Mouse (Mus musculus) spleen, postnatal 10 days (tissue): ENCODE measurements at regions not wholly inside any gene's neighbourhood (a gene's known extent, or its start where the extent isn't known, plus 50 kb on each side); places are given as distances from the start of the nearest gene placed in this dataset.

Experiments used
- DNase-seq, 2 experiments: peaks; one replicate each; pipeline ENCODE4 v3.0.0; 2021 to 2022; ENCODE audit warnings: low spot score in 2 of 2

DNA sequence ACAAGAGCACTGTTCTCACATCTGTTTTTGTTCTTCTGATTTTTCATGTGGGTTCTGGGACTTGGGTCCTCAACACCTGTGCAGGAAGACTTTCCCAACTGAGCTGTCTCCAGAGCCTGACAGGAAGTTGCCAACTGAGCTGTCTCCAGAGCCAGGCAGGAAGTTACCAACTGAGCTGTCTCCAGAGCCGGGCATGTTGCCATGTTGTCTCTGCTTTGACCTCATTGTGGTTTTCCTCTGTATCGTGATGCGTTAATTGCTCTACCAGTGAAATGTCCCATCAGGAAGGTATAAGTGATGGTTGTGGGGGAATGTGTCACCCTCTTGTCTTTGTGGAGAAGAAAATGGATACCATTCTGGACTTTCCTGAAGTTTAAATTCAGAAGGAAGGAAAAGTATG is 54.4 kb upstream of the Olfm4 start:
- DNase-seq: no peak

DNA sequence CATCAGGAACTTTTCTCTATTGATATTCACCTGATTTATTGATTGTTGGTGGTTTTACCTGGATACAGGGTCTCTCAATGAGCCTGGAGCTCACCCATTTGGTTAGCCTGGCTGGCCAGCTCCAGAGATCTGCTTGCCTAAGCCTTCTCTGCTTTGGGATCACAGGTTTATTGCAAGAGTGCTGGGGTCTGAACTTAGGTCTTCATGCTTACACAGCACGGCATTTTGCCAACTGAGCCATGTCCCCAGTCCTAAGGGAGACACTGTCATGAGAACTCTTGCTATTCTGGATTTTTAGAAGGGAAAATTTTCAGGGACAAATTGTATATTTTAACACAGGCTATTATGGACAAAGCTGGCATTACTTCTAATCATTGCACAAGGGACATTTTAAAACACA is 56.7 kb upstream of the Olfm4 start:
- no peak for DNase-seq

DNA sequence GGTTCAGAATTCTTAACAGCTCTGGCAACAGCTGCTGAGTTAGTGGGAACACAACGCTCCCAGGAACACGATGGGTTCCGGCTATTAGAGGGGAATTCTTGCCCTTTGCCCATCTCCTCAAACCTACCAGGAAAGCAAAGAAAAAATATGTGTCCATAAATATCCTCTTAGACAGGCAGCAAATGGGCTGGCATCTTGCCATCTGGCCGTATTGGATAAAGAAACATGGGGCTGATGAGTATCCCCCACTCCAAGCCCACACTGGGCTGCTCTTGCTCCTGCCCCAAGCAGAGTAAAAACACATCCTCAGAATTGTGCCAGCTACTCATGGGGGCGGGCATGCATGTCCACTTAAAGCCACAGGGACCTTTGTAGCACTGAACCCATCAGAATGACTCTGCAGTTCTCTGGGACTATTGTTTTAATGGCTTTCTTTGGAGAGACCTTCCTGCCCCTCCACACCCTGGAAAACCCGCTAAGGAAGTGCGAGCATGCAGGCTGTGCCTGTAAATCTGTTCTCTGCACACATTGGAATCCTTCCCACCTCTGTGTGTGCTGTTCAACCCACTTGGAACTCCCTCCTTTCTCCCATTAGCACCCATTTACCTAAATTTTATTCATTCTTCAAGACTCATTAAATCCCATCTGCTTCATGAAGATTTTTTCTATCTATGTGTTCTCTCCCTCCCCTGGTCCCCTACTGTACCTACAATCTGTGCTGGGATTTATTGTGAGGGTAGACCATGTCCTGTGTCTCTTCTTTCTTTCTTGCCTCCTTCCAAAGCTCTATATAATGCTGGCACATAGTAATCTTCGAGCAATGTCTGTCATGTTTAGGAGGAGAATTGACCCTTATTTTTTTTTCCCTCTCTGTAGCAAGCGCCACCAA is 66.7 kb upstream of the Olfm4 start:
- no peak for DNase-seq

DNA sequence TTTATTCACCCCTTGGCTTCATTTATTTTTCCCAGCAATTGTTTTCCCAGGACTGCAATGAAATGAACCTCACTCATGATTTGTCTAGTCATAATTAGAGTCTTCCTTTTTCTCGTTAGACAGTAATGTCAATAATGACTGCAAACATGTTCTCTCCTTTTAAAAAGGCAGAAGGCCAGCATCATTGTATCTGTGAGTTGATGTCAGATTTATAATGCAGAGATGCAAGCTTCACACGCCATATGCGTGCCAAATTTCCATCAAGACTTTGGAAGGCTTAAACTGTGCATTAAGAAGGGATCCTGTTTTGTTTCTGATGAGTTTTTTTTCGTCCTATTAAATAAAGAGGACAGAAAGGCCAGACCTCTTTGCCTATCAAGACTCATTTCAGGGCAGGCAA is 68.9 kb upstream of the Olfm4 start:
- DNase-seq: no peak

DNA sequence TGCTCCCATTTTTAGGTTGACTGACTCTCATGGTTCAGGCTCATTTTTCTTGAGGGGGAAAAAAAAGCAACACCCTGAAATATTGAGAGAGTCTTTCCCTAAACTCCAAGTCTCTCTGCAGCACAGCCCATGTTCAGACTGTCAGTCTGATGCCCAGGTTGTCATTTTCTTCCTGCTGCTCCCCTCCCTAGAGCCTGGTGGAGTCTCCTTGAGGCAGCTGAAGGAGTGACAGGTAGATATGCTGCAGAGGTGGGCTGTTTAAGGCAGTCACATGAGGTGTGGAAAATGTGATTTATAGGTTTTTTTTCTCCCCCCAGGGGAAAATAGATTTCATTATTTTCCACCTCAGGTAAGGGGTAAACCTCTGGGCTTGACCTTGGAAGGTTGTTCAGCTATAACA is 70.6 kb upstream of the Olfm4 start:
- no peak for DNase-seq

DNA sequence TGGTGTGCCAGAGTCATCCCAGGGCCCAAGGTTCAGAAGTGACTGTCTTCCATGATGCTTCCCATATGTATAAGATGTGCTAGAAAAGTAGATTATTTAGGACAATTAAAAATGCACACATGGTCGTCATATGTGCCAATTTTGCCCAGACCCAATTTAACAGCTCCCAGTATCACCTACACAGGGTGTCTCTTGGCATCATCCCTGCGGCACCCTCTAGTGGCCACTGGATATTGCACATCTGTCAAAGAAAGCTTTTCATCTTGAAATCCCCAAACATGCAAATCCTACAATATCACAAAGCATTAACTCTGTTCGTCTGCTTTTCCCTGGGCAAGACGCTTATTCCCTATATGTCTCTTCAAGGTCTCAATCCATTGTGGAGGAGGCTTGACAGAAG is 71.3 kb upstream of the Olfm4 start:
- DNase-seq: peak in 1 of 2 experiments; percentile 15

DNA sequence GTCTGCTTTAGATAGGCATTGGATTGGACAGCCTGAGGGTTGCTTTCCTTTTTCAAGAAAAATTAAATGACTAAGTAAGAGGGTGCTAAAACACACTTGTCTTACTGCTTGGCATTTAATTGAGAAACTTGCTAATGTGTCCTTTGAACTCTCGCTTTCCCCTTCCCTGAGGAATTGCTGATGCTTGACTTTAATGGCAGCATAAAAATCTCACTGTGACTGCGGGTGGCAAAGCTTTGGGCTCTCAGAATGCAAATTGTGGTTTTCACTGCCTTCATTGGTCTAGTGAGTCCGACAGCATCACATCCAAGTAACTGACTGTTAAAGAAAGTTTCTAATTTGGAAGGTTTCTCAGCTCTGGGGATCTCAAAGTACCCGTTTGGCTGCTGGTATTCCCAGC is 76.1 kb upstream of the Olfm4 start:
- DNase-seq: no peak

DNA sequence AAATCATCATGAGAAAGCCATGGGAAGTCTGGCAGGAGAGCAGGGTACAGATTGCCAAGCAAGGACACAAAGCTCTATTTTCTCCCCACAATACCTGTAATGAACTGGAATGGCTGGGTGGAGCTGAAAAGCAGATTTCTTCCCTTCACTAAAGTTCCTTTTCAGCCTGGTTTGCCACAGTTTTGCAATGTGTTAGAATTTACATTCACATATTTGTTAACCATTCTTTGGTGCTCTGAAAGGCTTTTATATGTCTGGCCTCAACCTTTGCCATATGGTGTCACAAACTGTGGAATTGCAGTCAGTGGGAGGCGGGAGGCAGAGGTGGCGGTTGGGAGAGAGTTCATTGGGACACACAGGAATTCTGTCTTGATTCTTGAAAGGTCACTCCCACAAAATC is 78.3 kb upstream of the Olfm4 start:
- DNase-seq: no peak

DNA sequence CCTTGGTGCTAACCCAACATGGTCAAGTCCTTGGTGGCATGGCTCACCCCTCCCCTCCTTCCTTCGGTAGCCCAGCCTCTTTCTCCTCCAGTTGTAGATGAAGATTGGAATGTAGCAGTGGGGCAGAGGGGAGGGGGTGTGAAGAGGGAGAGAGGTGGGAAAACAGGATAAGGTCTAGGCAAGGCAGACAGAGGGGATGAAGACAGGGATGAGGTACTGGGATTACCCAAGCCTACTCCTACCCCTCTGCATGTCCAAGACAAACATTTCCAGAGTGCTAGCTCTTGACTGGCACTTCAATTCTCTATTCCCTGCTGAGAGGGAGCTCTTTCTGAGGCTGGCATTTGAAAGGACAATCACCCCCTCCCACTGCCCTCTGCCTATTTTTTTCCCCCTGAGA is 81.5 kb upstream of the Olfm4 start:
- no peak for DNase-seq

DNA sequence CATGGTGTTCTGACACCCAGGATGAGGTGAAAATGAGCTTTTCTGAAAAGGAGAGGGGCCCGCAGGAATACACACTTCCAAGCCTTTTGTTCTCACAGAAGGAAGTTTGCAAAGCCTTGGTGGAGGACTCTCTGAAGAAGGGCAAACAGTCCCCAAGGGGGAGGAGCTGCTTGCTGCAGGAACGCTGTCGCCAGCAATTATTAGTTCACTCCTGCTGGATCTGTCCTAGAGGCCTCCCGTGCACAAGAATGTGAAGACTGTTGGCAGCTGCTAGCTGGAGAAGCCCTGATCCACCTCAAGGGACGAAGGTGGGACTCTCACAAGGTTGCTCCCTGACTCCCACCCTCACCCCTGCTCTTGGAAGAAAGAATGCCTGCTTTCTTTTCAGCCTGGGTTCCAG is 85.6 kb upstream of the Olfm4 start:
- no peak for DNase-seq

DNA sequence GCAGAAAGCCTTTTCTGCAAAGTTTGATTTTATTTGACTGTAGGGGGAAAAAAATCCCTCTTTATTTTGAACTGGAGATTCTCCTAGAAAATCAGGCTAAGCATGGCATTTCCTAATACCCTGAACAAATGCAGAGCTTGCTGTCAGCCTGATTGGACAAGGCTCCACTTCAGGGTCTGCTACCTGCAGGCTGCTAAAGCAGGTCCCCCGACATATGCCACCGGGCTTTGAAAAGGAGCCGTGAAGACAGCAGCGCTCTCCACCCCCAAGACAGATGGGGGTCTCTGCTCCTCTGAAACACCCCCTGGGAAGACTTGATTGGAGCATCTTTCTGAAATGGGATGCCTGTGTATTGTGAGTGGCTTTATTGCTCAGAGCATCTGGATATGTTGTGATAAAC is 90.6 kb upstream of the Olfm4 start:
- DNase-seq: no peak

DNA sequence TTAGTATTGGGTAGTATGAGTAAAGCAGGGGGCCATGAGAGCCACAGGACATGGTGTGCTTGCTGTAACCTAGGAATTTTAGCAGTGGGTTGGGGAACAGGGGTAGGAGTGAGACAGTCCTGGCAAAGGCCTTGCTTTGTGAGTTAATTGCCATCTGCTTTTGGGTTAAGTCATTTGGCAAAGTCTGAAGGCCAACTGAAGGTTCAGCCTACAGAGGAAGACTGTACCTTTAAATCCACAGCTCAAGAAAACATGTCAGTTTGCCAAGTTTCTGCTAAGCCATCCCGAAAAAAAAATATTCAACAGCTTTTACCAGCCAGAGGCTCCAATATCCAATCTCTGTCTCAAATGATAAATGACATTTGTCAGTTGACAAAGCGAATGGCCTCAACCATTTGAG is 93.2 kb upstream of the Olfm4 start:
- no peak for DNase-seq

DNA sequence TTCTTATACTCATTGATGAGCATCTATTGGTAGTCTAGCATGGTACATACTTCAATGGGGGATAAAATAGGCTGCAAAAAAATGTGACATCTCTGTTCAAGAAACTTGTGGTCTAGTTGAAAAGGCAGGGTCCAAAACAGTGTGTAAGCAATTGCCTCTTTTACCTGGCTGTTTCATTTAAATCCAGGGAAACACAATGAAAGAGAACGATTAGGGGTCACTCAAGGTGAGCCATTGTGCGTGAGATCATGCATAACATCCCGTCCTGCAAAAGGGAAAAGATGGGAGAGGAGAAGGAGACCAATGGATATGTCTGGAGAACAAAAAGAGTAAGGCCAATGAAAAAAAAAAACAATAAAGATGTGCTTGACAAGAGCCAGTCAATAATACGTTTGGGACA is 93.6 kb upstream of the Olfm4 start:
- DNase-seq: no peak

DNA sequence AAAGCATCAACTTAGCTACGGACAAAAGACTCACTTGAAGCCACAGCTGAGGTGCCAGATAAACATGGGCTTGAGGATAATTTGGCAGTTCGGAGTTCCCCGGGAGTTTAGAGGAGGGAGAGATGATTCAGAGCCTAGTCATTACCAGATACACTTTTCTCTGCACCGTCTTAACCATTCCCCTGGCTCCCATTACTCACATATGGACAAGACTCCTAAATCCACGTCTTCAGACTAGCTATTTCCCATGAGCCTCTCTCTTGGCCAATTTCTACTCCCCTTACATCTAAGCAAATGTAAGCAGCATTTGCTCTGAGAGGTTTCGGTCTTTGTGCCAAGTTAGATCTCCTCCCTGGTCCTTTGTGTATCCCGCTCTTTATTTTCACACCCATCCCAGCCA is 100.4 kb upstream of the Olfm4 start:
- no peak for DNase-seq

DNA sequence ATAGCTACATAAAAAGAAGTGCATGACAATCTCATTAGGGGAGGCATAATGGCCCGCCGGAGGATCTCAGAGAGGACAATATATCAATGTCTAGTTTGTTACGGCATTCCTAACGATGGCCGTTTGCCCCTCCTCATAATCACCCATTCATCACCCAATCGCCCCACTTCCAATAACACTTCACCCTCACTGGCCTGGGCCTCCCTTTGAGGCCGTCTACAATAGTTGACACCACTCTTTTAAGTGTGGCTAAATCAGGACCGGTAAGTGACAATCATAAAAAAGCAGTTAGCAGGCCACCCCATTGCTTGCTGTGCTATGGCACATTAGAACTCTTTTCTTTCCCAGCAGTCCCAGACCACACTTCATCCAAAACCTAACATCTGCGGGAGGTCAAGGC is 102.2 kb upstream of the Olfm4 start:
- DNase-seq: no peak

DNA sequence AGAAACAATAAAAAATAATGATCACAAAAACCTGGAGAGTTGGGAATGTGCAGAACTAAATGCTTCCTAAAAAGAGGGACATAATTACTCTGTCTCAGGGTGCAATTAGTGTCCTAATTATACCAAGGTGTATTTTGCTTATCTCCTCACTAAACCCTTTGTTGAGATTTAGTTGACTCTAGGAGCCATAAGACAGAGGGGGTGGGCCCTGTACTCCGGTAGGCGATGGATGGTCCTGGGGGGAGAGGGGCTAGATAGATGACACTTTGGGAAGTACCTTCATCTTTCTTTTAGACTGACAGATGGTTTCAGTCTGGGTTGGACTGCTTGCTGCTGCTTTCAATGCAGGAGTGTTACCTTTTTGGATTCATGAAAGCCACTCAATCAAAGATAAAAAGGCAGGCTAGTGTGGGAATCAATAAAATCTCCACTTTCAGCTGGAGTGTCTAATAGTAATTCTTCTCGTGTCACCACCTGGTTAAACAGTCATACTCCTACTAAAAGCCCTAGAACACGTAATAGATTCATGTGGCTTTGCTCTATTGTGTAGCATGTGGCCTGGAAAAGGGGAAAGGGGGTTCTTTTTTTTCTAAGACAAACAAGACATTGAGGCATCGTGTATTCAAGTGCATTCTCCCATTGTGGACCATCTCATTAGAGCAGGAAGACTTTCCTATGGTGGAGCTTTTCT is 103.7 kb upstream of the Olfm4 start:
- DNase-seq: no peak

DNA sequence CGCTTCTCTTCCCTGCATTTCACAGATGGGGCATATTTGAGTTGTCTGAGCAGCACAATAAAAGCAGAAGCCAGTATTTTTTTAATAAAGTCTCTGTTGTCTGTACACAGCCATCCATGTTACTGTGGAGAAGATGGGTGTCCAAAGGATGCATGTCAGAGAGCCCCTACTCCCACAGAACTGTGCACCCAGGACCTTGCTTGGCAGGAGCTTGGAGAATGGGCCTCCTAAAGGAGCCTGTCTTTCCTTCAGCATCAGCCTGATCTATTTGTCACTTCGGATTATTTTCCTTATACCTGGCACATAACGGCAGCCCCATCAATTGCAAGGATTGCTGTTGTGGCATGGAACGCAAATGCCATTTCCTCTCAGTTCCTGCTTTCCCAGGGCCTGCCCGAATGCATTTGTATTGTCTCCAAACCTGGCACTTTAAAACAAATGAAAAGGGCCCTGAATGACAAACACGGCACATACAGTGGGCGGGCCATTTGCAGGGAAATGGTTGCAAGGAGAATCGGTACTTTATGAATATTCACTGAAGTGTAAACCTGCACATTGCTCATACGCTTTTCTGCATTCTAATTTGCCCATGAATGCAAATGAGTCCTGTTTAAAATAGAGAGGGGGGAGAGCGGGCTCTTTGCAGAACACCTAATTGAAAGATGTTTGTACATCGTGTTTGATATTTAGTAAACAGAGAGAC is 104.4 kb upstream of the Olfm4 start:
- DNase-seq: no peak

DNA sequence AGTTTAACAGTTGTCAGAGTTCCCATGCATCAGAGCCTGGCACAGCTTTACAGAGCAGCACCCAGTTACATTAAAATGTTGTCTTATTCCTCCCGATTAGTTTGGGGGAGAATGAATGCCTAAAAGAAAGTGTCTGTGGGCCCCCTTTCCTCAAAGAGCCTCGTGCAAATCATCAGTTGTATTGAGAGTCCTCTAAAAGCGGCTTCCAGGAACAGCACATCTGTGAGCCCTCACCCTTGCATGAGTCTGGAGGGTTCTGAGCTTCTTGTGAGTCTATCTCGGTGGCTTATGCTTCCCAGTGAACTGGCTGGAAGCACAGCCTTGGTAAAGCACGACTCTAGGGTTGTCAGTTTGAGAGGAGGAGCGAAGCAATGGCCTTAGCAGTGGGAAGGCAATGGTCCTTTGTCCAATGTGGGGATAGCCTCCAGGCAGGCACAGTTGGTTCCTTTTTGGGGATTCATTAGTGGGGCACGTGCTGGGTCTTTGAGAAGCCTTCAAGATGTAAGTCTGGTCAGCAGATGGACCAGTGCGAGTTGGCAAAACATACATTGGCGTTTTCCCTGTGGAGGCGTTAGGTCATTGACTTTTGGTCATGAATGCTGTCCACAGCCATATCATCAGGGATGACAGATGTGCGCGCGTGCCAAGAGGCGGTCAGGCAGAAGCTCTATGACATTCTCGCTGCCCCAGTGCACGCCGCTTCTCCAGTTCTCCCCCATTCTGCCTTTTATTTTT is 105.4 kb upstream of the Olfm4 start:
- DNase-seq: no peak

DNA sequence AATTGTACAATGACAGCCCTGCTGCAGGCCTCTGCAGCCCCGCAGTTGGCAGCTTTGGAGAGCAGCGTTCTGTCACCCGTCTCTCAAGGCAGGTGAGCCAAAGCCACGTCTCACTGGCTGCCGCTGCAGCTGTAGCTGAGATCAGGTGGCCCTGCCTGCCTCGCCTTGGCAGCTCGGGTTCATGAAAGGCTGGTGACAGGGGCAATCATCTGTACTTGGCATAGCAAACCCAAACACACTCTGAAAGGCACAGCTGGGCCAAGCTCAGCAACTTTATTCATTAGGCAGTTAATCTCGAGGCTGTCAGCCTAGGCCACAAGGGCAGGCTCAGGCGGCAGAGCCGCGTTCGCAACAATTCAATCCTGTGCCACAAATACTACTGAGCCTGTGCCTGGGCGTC is 102.0 kb upstream of the Pcdh8 start:
- no peak for DNase-seq

DNA sequence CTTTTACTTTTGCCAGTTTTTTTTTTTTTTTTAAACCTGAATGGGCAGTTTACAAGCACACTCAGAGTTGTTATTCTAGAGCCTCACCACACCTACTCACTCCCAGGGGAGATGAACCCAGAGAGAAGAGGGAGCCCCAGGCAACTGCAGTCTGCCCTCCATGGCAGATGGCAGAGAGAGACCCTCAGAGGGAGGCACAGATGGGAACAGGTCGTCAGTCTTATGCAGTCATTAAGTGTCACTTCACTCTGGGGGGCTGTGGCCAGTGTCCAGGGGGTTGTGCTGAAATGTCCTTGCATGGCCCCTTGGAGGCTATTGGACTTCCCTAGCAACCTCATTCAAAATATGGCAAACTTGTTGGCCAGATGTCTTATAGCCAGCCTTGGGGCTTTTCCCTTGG is 101.3 kb upstream of the Pcdh8 start:
- DNase-seq: no peak

DNA sequence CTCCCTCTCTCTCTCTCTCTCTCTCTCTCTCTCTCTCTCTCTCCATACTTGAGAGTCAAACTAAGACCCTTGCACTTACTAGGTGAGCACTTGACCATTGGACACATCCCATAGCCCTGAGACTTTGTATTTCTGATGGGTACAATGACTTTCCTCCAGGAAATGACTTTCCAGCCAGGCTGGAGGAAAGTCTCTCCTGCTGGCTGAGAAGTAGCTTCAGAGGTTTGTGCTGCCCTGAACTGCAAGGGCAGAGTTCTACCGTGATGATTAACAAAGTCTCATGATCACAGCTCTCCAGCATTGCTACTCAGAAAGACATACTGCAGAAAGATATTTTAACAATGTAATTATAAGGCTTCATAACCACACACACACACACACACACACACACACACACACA is 98.2 kb upstream of the Pcdh8 start:
- DNase-seq: no peak

DNA sequence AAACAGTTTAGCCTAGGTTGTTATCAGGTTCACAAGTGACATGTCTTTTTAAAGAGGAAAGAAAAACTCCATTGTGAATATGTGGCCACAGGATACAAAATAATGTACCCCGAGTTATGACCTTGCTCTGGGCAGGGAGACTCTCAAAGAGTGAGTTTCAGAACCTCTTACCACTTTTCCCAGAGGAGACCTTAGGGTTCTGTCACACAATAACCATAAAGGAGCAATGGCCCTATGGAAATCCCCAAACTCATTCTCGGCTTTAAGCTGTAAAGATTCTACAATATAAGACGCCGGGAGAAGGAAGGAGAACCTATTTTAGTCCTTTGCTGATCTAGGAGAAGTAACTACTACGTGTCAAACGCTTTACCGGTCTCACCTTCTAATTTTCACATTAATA is 85.1 kb upstream of the Pcdh8 start:
- DNase-seq: no peak
